Mouse (Mus musculus): ENCODE measurements around the gene Fkbp3.
"Not testable (repeated sequence)": the region's sequence is repeated elsewhere in the genome, so short reads cannot be mapped to it uniquely, and the experiment has no call there.

The Fkbp3 gene

DNA sequence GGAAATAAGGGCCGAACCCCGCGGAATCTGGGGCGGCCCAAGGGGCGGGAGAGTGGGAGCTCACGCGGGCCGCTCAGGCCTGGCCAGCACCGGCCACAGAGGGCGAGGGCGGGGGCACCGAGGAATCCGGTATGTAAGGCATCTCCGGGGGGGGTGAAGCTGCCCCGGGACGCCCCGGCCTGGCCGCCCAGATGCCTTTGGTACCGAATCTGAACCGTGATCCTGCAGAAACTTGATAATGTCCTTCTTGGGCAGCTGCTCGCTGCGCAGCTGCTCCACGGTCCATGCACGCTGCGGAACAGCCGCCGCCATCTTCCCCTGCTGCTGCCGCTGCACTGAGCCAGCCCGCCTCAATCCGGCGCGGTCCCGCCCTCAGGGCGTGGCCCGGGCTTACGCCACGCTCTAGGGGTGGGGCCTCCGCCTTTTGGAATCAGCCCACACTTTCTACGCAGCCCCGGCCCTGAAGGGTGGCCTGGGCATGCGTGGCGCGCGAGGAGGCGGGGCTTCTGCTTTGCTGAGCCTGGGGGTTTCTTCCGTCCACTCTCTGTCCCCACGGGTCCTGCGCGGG, at the start of gene Fkbp3:
Fkbp3 (minus strand) TSS at position 397 of the 568 bp plus-strand sequence.
- peak; percentile 92 to 96 for DNase-seq (ENCODE audit: low spot score in 2 of 2)

DNA sequence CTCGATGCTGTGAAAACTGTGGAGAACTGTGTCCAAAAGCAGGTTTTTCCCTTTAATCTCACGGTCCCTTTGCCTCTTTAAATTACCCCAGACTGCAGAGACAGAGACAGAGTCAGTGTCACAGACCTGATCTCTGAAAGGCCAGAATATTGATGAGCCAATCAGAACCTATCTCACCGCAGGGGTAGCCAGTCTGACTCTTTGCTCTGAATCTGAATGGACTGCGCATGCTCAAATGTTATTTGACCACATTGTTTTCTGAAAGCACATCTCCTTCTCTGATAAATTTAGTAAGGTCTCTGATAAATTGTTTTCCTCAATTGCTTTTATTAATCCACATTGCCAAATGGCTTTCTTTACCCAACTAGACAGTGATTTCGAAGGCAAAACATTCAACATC, 45.6 kb upstream of the Fkbp3 start:
- no peak for DNase-seq (ENCODE audit: low spot score in 2 of 2)

DNA sequence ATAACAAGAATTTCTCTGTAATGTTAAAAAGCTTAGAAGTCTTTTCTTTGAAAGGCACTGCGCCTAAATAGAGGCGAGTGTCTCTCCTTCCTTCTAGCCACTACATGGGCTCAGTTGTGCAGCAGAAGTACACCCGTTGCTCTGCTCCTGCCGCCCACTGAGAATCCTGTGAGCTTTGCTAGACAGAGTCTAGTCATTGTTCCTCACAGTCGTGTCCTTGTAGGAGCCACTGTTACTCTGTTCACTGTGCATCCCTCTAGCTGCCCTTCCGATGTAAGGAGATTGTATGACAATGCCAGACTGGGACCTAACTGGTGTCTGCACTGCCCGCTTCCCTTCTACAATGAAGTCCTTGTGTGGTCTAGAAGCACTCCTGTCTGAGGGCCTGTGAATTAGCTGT, 45.2 kb upstream of the Fkbp3 start:
- peak in 1 of 2 experiments; percentile 7 for DNase-seq (ENCODE audit: low spot score in 2 of 2)

DNA sequence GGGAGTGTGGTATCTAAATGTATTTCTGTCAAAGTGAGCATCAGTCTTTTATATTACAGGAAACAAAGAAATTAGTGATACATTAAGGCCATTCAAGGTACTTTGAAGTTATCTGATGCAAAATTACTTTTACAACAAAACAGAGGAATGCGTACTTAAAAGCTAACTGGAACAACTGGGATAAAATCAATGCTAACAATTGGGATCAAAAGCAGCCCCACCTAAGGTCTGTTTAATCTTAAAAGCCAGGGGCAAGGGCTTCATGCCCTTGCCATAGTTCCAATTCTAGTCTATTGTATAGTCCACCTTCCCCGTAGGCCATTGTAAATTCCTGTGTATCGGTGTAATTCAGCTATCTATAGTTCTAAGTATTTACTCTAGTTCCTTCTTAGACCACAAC, 41.2 kb upstream of the Fkbp3 start:
- DNase-seq (ENCODE audit: low spot score in 2 of 2) = not testable (repeated sequence)

DNA sequence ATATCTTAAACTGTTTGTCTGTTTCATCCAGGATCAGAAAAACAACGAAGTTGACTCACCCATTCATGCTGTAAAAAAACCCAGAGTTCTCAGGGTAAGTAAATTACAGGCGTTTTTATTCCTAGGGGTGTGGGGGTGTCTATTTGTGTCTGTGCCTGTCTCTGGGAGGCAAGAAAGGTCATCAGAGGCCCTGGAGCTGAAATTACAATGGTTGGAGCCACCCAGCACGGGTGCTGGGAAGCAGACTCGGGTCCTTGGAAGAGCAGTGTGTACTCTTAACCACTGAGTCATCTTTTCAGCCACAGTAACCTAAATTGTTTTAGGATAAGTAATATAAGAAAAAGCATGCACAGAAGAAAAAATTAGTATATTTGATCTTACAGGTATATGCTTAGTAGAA, 40.1 kb upstream of the Fkbp3 start:
- no peak for DNase-seq (ENCODE audit: low spot score in 2 of 2)

DNA sequence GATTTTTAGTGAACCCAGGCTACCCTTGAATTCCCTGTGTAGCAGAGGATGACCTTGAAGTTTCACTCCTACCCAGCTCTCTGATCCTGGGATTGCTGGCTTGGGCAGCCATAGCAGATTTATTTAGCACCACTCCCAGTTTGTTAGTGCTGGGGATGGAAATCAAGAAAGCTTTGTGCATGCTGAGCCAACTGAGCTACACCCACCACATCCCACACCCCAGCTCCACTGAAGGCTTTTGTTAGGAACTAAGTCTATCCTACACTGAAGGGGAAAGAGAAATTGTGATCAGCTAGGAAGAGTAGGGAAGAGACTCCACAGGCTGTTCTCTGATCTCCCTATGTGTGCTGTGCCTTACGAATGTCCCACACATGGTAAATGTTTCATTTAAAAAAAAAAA, 39.0 kb upstream of the Fkbp3 start:
- DNase-seq (ENCODE audit: low spot score in 2 of 2) = no peak

DNA sequence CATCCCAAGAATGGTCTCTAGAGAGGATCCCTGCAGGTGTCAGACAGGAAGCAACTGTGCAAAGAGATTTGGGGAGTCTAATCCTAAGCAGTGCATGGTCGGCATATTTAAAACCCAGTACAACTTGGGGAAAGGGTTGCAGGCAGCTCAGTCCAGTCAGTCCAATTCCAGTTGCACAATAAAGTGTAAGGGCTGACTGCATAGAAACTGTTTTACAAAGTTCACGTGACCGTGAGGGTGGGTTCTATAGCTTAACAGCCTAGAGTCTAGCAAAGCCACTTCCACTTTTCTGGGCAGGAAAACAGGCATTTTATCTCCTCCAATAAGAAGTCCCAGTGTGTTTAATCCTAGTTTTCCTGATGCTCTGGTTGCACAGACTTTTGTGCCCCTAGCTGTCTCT, 37.7 kb upstream of the Fkbp3 start:
- no peak for DNase-seq (ENCODE audit: low spot score in 2 of 2)

DNA sequence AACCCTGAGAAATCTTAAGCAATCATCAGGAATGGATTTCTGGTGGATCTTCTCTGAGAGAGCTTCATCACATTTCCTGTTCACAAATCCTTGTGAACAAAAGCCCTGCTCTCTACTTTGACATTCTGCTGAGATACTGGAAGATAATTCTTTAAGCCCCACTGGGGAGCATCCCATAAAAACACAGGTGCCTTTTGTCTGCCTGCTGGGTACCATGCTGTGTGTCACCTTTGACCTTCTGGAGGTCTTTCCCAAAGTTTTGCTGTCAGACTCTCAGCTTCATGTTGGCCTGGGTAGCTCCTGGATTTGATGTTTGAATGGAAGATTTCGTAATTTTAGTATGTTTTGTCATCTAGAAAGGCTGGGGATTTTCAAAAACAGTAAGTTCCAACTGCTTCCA, 34.9 kb upstream of the Fkbp3 start:
- no peak for DNase-seq (ENCODE audit: low spot score in 2 of 2)

DNA sequence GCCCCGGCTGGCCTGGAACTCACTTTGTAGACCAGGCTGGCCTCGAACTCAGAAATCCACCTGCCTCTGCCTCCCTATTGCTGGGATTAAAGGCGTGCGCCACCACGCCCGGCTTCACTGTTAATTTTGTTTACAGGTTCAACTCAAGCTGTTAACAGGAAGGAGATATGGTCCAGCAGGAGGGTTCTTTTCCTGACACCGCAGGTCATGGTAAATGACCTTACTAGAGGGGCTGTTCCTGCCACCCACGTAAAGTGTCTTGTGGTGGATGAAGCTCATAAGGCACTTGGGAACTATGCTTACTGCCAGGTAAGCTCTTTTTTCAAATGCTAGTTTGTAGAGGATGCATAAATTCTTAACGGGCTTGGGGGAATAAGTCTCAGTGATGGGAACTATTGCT, 3.1 kb upstream of the Fkbp3 start:
- no peak for DNase-seq (ENCODE audit: low spot score in 2 of 2)

DNA sequence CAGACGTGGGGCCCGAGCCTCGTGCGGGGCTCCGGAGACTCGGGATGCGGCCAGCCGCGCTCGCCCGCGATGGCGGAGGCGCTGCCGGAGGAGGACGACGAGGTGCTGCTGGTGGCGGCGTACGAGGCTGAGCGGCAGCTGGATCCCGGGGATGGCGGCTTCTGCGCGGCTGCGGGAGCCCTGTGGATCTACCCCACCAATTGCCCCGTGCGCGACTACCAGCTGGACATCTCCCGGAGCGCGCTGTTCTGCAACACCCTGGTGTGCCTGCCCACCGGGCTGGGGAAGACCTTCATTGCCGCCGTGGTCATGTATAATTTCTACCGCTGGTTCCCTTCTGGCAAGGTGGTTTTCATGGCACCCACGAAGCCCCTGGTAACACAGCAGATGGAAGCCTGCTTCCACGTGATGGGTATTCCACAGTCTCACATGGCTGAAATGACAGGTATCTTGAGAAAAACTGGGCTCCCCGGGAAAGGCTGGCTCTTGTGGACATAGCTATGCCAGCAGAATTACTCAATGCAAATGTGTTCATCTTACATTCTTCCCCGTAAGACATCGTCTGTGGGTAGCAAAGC, 2.0 kb upstream of the Fkbp3 start:
- peak; percentile 12 to 23 for DNase-seq (ENCODE audit: low spot score in 2 of 2)

DNA sequence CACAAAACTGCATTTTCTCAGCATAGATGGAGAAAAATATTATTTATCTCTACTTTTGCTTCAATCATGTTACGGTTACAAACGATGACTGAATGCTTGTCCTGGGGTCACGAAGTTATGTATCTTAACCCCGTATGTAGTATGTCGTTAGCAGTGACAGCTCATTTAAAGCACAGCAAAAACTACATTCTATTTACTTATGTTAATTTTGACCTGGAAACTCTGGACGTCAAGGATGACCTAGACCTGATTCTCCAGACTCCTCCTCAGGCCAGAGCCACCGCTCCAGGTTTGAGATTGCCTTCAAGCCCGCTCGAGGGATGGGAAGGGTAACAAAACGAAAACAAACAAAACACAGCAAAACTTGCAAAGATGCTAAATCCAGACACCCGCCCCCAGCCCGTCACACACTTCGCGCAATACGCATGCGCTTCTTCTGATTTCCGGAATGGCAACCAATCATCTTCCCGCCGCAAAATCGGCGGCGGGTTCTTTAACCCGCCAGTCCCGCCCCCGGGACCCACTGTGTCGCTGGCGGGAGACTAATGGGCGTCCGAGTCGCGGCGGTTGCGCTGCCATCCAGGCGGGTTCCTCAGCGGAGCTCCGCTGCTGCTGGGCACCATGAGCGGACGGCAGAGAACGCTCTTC, 1.4 kb upstream of the Fkbp3 start, which contains the start of gene Fancm:
Fancm (plus strand) TSS at position 519 of the 648 bp plus-strand sequence.
- DNase-seq (ENCODE audit: low spot score in 2 of 2) = peak; percentile 85 to 88

DNA sequence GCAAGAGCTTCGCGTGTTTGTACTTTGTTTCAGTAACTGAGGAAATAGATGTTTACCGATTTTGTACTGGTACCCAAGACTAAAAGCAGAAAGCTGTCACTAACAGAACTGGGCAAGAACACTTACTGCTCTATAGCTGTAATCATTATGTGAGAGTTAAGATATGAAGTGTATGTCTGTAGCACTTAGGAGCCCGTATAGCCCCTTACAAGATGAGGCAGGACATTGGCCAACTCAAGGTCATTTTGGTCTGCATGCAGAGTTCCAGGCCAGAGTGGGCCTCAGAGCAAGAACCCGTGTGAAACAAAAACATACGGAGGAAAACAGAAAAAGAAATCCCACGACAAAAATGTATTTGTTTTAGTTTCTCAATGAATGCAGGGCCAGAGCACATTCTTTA, 844 bp upstream of the Fkbp3 start:
- DNase-seq (ENCODE audit: low spot score in 2 of 2) = no peak

DNA sequence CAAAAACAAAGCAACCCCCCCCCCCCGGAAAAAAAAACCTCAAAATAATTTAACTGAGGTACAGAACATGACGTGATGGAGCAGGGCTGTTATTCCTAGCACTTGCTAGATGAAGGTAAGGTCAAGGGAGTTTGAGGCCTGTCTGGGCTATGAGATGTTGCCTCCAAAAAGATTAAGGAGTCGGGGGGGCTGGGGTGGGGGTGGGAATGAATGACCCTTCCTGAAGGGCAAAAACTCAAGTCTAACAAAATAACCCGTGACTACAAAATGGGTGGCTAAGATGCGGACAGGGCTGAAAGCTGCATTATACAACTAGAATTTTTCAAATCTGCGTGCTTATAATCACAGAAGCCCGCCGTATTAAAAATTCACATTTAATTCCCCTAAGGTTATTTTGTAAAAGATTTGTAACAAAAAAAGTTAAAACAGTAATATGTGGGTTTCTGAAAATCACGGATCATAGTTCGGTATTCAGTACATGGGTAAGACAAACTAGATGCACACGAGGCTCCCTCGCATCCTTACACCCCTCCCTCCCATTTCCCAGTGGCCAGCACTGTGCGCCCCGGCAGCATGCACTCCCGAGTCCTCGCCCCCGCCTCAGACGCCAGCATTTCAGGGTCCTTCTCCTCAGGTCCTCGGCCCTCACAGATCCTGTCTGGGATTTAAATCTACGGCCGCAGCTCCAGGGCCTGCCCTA, 746 bp downstream of the Fkbp3 start:
- DNase-seq (ENCODE audit: low spot score in 2 of 2) = no peak

DNA sequence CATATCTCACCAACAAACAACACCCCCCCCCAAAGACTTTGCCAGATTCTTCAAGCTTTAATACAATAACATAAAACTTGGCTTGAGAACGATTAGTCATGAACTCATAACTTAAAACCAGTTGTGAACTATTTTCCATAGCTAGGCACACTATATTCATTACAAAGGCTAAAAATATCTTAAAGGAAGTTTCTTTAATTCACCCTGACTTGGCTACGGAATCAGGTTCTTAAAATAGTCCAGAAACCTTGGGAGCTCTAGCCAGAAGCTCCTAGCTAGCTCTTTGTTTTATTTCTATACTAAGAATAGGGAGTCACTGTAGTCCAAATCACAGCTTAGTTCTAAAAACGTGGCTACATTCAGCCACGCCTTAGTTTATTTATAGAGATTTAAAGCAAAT, 5.4 kb downstream of the Fkbp3 start:
- no peak for DNase-seq (ENCODE audit: low spot score in 2 of 2)

DNA sequence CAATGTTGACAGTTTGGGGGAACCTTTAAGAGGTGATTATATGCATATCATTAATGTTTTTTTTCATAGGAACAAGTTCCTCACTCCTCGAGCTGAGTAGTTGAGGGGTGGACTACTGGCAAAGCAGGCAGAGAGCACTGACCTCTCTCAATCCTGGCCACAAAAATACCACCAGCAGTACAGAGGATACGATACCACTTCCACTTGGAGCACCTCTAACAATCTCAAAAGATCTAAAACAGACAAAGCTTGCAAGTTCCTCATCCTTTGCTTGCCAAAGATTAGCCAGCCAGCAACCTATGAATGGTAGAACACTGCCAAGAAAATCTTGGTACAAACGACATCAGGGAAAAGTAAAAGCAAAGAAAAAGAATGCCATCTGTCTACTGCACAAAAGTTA, 7.6 kb downstream of the Fkbp3 start:
- no peak for DNase-seq (ENCODE audit: low spot score in 2 of 2)

DNA sequence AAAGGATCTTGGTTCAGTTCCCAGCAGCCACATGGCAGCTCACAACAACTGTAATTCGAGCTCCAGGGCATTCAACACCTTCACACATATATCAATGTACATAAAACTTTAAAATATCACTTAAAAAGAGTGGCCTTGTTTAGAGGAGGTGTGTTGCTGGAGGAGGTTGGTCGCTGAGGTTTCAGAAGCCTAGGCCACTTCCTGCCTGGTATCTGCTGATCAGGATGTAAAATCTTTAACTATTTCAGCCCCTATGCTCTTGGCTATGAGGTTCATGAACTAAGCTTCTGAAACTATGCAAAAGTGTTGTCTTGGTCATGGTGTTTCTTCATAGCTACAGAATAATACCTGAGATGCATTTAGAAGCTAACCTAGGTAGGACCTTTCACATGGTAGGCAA, 8.6 kb downstream of the Fkbp3 start:
- no peak for DNase-seq (ENCODE audit: low spot score in 2 of 2)

DNA sequence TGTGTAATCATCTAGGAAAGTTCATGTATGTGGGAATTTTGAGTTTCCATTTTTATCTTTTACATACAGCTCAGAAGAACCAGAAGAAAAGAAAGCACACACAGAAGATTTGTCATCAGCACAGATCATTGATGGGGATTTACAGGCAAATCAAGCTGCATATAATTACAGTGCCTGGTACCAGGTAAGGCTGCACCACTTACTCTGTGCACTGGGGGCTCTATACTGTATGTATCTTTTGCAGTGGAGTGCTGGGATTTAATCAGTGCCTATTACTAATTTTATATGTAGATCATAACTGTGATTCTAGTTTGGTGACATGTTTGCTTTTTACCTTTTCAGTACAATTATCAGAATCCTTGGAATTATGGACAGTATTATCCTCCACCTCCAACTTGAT, 12.7 kb downstream of the Fkbp3 start:
- no peak for DNase-seq (ENCODE audit: low spot score in 2 of 2)

DNA sequence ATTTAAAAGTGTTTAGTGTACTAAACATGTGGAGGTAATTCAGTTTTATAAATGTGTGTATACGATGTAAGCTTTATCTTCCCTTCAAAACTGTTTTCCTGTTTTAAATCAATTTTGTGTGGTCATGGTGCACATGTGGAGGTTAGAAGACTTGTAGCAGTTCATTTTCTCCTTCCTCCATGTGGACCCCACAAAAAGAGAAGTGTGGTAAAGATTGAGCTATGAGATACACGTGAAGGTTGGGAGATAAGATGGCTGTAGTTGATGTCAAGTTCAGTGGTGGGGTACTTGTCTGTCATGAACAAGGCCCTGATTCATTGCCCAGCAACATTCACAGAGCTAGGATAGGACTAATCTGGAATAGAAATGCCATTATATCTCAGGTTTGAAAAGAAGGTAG, 15.6 kb downstream of the Fkbp3 start:
- DNase-seq (ENCODE audit: low spot score in 2 of 2) = no peak

DNA sequence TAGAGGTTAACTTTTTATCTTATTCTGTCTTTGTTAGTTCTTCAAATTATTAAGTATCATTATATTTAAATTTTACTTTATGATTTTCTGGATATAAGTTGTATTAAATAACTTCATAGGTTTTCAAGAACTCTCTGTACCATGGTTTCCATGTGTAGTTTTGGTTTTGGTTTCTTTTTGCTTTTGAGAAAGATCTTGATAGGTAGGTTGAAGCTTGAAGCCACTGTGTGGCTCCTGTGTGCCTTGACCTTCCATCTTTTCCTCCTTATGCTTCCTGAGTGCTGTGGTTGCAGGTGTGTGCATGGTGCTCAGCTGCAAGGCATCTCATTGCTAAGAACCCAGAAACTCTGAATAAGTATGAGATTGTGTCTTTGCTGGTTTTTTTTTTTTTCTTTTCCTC, 25.0 kb downstream of the Fkbp3 start:
- no peak for DNase-seq (ENCODE audit: low spot score in 2 of 2)

DNA sequence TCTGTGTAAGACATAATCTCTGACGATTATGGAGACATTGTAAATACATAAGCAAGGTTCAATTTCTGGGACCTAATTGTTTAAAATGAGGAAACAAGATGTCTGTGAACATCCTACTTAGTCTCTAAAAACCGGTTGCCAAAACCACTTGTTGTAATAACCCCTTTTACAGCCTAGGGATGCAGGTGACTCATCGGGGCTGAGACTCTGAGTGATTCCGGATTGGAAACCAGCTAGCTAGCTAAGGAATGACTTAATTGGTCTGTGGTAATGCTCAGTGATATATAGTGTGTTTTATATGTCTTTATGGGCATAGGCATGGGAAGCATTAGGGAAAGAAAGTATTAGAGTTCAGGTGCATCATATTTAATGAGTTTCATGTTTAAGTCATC, 36.3 kb downstream of the Fkbp3 start:
- DNase-seq (ENCODE audit: low spot score in 2 of 2) = no peak

DNA sequence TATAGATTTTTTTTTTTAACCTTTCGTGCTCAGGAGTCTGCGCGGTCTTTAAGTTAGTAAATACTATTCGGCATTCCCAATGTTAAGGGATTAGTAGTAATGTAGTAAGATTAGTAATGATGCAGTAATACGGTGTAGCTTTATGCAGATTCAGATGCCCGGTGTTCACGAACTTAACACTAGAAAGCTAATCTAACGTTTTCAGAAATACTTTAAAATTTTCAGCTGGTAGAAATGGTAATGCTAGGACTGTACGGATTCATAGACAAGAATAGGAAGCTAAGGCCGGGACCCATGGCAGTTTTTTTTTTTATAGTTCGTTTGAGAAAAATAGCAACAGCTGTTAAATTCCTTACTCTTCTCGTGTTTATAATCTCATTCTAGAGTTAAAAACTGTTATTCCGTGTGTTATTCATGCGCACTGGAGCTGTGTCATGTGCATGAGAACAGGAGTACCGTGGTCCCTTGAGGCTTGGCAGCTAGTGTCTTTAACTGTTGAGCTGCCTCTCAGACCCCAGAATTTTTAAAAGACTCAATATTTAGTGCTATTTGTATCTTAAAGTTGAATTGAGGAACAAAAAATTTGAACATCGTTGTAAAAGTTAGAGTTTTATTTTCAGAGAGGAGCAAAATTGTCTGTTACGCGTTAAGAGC, 36.8 kb downstream of the Fkbp3 start:
- DNase-seq (ENCODE audit: low spot score in 2 of 2) = no peak

DNA sequence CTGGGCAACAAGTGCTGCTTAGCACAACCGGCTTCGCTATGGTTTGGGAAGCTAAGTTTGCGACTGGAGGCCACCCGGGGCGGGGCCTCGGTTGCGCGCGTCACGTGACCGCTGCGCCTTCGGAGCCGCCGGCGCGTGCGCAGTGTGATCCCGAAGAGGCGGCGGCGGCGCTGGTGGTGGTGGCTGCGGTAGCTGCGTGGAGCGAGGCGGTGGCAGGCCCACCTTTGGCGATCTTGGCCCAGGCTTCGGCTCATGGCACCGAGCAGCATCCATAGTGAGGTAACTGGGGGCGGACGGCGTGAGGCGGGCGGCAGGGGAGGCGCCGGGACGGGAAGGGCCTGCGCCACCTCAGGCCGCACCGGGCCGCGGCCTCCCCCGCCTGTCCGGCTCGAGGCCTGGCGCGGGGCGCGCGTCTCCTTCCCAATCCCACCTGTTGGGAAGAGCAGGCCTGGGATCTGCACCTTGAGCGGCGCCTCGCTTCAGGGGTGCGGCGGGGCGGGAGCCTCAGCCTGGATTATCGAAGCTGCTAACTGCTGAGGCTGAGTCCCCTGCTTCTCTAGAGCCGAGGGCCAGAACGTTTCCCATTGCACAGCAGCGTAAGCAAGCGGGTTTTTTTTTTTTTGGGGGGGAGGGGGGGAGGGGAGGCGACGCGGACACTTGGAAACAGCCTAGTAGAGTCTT, 37.5 kb downstream of the Fkbp3 start, which contains the start of gene Prpf39:
Prpf39 (plus strand) TSS at position 144 of the 681 bp plus-strand sequence.
- peak; percentile 68 to 89 for DNase-seq (ENCODE audit: low spot score in 2 of 2)
